Comparison of ENCODE assay signal across 15 mouse cellular contexts in genomic region chr9:48734725-48735465, GRCm38 (mm10).
DNase-seq lines count a peak whose midpoint lies in the region; ATAC-seq and TF ChIP-seq lines count a peak whose summit lies in the region.
"Had no signal": no experiment of that assay in that cellular context is flagged by ENCODE, and none has a peak within 500 bp of the region (broad histone marks: within the 10 kb centered on the region; RNA-seq: fewer than 3 reads in every experiment).

No protein-coding gene starts in this region.

- H3K27me3 ChIP-seq in kidney, adult 2 months (replicated peaks; ENCODE audit: control insufficient read depth, insufficient read depth, low read length), result no peaks in the 10 kb centered on the region
- peaks cover 30% of the 10 kb centered on the region for H3K27me3 ChIP-seq in kidney, embryonic 14.5 days (ENCODE audit: control insufficient read depth, insufficient read depth, low read length)
- peaks cover 25% of the 10 kb centered on the region for H3K27me3 ChIP-seq in embryonic facial prominence, embryonic 12.5 days
- H3K27me3 ChIP-seq in hindbrain, embryonic 12.5 days, result no peaks in the 10 kb centered on the region
- H3K27me3 ChIP-seq in midbrain, embryonic 16.5 days (ENCODE audit: control insufficient read depth, insufficient read depth, low read depth, low read length), result no peaks in the 10 kb centered on the region; the same call in 1 of the 2 replicates

- H3K4me1 ChIP-seq in kidney, adult 2 months (ENCODE audit: control insufficient read depth, insufficient read depth, low read length), result peaks cover 69% of the 10 kb centered on the region
- peaks cover 25% of the 10 kb centered on the region; the same call in 1 of the 2 replicates for H3K4me1 ChIP-seq in kidney, embryonic 14.5 days (ENCODE audit: control insufficient read depth, insufficient read depth, low read length)
- peaks cover 58% of the 10 kb centered on the region for H3K4me1 ChIP-seq in embryonic facial prominence, embryonic 12.5 days
- peaks cover 78% of the 10 kb centered on the region for H3K4me1 ChIP-seq in hindbrain, embryonic 12.5 days
- H3K4me1 ChIP-seq in midbrain, embryonic 16.5 days (ENCODE audit: control insufficient read depth, insufficient read depth, low read length), result peaks cover 62% of the 10 kb centered on the region

- DNase-seq in kidney, adult 2 months, result no peak
- no peak for DNase-seq in spleen, postnatal 14 days (ENCODE audit: low spot score in 2 of 2)
- DNase-seq in retina, postnatal 1 day, result no peak
- no peak for DNase-seq in MN1 (ENCODE audit: low spot score)
- DNase-seq: adrenal gland, adult 8-10 months; cerebellum, adult 8-10 months; layer of hippocampus, adult 9-11 months; spleen, adult 18-20 months; thymus, postnatal 14 days had no signal

- no peak overlapping the region for H3K4me3 ChIP-seq in kidney, adult 2 months (ENCODE audit: insufficient read depth, low read depth, low read length)
- H3K4me3 ChIP-seq in kidney, embryonic 14.5 days (ENCODE audit: low read length), result no peak overlapping the region
- H3K4me3 ChIP-seq in embryonic facial prominence, embryonic 12.5 days, result no peak overlapping the region
- H3K4me3 ChIP-seq in hindbrain, embryonic 12.5 days, result no peak overlapping the region
- H3K4me3 ChIP-seq in midbrain, embryonic 16.5 days (ENCODE audit: low read depth, low read length), result no peak overlapping the region
- H3K4me3 ChIP-seq: embryonic facial prominence, embryonic 13.5 days had no signal

- WGBS in kidney, adult 2 months, result 81% methylated on average over 12 of the region's 12 CpGs
- 67% methylated on average over 12 of the region's 12 CpGs for WGBS in kidney, embryonic 14.5 days
- WGBS in embryonic facial prominence, embryonic 12.5 days, result 82% methylated on average over 12 of the region's 12 CpGs
- WGBS in hindbrain, embryonic 12.5 days, result 81% methylated on average over 12 of the region's 12 CpGs
- 84% methylated on average over 12 of the region's 12 CpGs for WGBS in midbrain, embryonic 16.5 days

- H3K36me3 ChIP-seq in kidney, adult 2 months (ENCODE audit: control insufficient read depth, insufficient read depth, low read length), result no peaks in the 10 kb centered on the region
- H3K36me3 ChIP-seq in kidney, embryonic 14.5 days (ENCODE audit: control insufficient read depth, insufficient read depth, low read length), result no peaks in the 10 kb centered on the region
- no peaks in the 10 kb centered on the region for H3K36me3 ChIP-seq in embryonic facial prominence, embryonic 12.5 days
- no peaks in the 10 kb centered on the region for H3K36me3 ChIP-seq in hindbrain, embryonic 12.5 days
- no peaks in the 10 kb centered on the region for H3K36me3 ChIP-seq in midbrain, embryonic 16.5 days (ENCODE audit: control insufficient read depth, insufficient read depth, low read length)
- H3K36me3 ChIP-seq: embryonic facial prominence, embryonic 13.5 days had no signal

- no peak for TF ChIP-seq CTCF in kidney, adult 2 months (conservative IDR thresholded peaks at IDR 0.05; ENCODE audit: insufficient read depth, insufficient read length, low read depth, low read length)

- H3K27ac ChIP-seq in kidney, adult 2 months (ENCODE audit: insufficient read depth, low read depth, low read length), result peak overlapping the region; percentile 95; the same call in 1 of the 2 replicates
- H3K27ac ChIP-seq in kidney, embryonic 14.5 days (ENCODE audit: low read depth, low read length), result no peak overlapping the region
- H3K27ac ChIP-seq in embryonic facial prominence, embryonic 12.5 days, result no peak overlapping the region
- H3K27ac ChIP-seq in hindbrain, embryonic 12.5 days, result peak overlapping the region; percentile 76
- peak overlapping the region; percentile 79 for H3K27ac ChIP-seq in midbrain, embryonic 16.5 days (ENCODE audit: low read length)
- H3K27ac ChIP-seq: embryonic facial prominence, embryonic 13.5 days had no signal

- no peak for ATAC-seq in kidney, embryonic 14.5 days (ENCODE audit: low FRiP score, low TSS enrichment)
- ATAC-seq in embryonic facial prominence, embryonic 12.5 days (ENCODE audit: insufficient number of reproducible peaks, insufficient read depth, low FRiP score, low TSS enrichment), result no peak
- no peak for ATAC-seq in hindbrain, embryonic 12.5 days (ENCODE audit: low FRiP score)
- ATAC-seq in midbrain, embryonic 16.5 days, result no peak

- no peak overlapping the region for H3K4me2 ChIP-seq in kidney, embryonic 14.5 days (replicated peaks; ENCODE audit: low read depth, low read length)
- H3K4me2 ChIP-seq in embryonic facial prominence, embryonic 12.5 days (replicated peaks), result no peak overlapping the region
- H3K4me2 ChIP-seq in hindbrain, embryonic 12.5 days (replicated peaks), result no peak overlapping the region
- H3K4me2 ChIP-seq in midbrain, embryonic 16.5 days (ENCODE audit: low read length), result no peak overlapping the region
- H3K4me2 ChIP-seq: liver, embryonic 11.5 days had no signal

- H3K9me3 ChIP-seq in kidney, embryonic 14.5 days (ENCODE audit: control insufficient read depth, low read length), result no peaks in the 10 kb centered on the region
- no peaks in the 10 kb centered on the region for H3K9me3 ChIP-seq in embryonic facial prominence, embryonic 12.5 days
- H3K9me3 ChIP-seq in hindbrain, embryonic 12.5 days (replicated peaks), result no peaks in the 10 kb centered on the region
- no peaks in the 10 kb centered on the region for H3K9me3 ChIP-seq in midbrain, embryonic 16.5 days (replicated peaks; ENCODE audit: control insufficient read depth, low read length, poor library complexity, severe bottlenecking)
- H3K9me3 ChIP-seq: embryonic facial prominence, embryonic 13.5 days had no signal

- no peak for TF ChIP-seq POLR2A in kidney, adult 2 months (IDR thresholded peaks at IDR 0.05; ENCODE audit: low read depth, low read length)

- H3K9ac ChIP-seq in kidney, embryonic 14.5 days (ENCODE audit: low read depth, low read length), result no peak overlapping the region
- 0 out of 2 replicates have a peak overlapping the region, but pooled peaks have one; percentile 7 for H3K9ac ChIP-seq in embryonic facial prominence, embryonic 12.5 days
- no peak overlapping the region for H3K9ac ChIP-seq in hindbrain, embryonic 12.5 days
- no peak overlapping the region for H3K9ac ChIP-seq in midbrain, embryonic 16.5 days (ENCODE audit: low read depth, low read length)
- H3K9ac ChIP-seq: embryonic facial prominence, embryonic 13.5 days had no signal

Comparison
In these comparisons a context has a peak if more than half of its experiments do, and no peak if none do; other contexts are left out.
1. H3K27ac ChIP-seq: peak in kidney, adult 2 months (single experiment), hindbrain, embryonic 12.5 days (single experiment) and midbrain, embryonic 16.5 days (single experiment); none in kidney, embryonic 14.5 days (single experiment) and embryonic facial prominence, embryonic 12.5 days (single experiment).